Mouse (Mus musculus) adrenal gland, postnatal 25 days (tissue): ENCODE measurements at regions not wholly inside any gene's neighbourhood (a gene's known extent, or its start where the extent isn't known, plus 50 kb on each side); places are given as distances from the start of the nearest gene placed in this dataset.

Source experiments
- DNase-seq: peaks from one replicate; pipeline ENCODE4 v3.0.0; 2021; ENCODE audit warnings: mixed read lengths

- no peak for DNase-seq
These were observed 114.7 kb upstream of the Ndp start for GRCm38 (mm10) chrX:17026161-17026829.

GRCm38 (mm10) chrX:17017823-17018222, 106.2 kb upstream of the Ndp start:
- DNase-seq = peak; percentile 45

DNA sequence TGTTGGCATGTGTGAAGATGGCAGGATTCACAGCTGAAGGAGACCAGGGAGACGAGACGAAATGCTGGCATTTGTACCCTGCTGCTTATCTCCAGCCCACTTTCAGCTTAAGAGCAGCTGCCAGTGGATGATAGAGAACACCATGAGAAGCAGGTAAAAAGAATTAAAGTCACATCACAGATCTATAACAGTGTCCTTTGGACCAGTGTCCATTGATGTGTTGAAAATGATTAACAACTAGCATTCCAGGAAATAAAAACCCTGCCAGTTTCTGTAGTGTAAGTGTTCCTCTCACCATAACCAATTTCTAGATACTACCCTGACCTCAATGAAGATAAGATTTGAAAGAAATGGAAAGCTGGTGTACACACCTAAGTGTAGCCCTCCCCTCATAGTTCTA, 97.6 kb upstream of the Ndp start:
- no peak for DNase-seq

- peak; percentile 75 for DNase-seq
These were observed 87.0 kb upstream of the Ndp start for GRCm38 (mm10) chrX:16998578-16998977.
